Mouse (Mus musculus) liver, embryonic 14.5 days (tissue): Measurements from ENCODE around the gene Fzr1. TPM values are rescaled to one million over a fixed set of nuclear protein-coding genes. Genes with fewer than 3 reads are reported as not detected.

Experiments used
- ATAC-seq: fragments of 200-750 bp; cut with Nextera tagmentation; 2 replicates; pipeline ENCODE4 v1.8.0; 2017; ENCODE audit warnings: moderate number of reproducible peaks, mild to moderate bottlenecking, moderate library complexity; ENCODE audit not compliant: insufficient read depth
- DNase-seq, 3 experiments: peaks; one replicate each; pipeline ENCODE4 v3.0.0-alpha.2; 2012 to 2013; ENCODE audit warnings: low read depth in 3 of 3, low spot score in 3 of 3
- H3K27ac ChIP-seq: fragments of 300-500 bp; sonication (generic); 2 replicates; pipeline ENCODE4 v1.5.1; 2014; ENCODE audit warnings: moderate library complexity, mild to moderate bottlenecking, control low read depth, inconsistent platforms
- H3K27me3 ChIP-seq: fragments of 300-500 bp; sonication (generic); 2 replicates; pipeline ENCODE4 v1.6.1; 2014; ENCODE audit warnings: mild to moderate bottlenecking, low read length, moderate library complexity; ENCODE audit not compliant: control insufficient read depth, insufficient read depth
- H3K36me3 ChIP-seq: fragments of 300-500 bp; sonication (generic); replicated peaks from 2 replicates; pipeline ENCODE4 v1.6.1; 2014; ENCODE audit warnings: low read depth; ENCODE audit not compliant: control insufficient read depth, insufficient read depth
- H3K4me1 ChIP-seq, 2 experiments: fragments of 200-500 bp in 1 of 2; fragments of 300-500 bp in 1 of 2; sonication (generic) in 1 of 2; replicated peaks; 2 replicates each; pipeline ENCODE4 v1.6.1; 2012 to 2014; ENCODE audit warnings: antibody characterized with exemption in 1 of 2, inconsistent platforms in 1 of 2, low read length in 1 of 2; ENCODE audit not compliant: control insufficient read depth in 2 of 2, insufficient read depth in 2 of 2
- H3K4me2 ChIP-seq: fragments of 300-500 bp; sonication (generic); 2 replicates; pipeline ENCODE4 v1.6.1; 2014; ENCODE audit warnings: low read depth, mild to moderate bottlenecking, control low read depth, moderate library complexity
- H3K4me3 ChIP-seq, 2 experiments: fragments of 200-500 bp in 1 of 2; fragments of 300-500 bp in 1 of 2; sonication (generic) in 1 of 2; 2 replicates each; pipeline ENCODE4 v1.5.1; 2012 to 2014; ENCODE audit warnings: low read depth in 2 of 2, low read length in 2 of 2, mild to moderate bottlenecking in 2 of 2, control low read depth in 1 of 2, inconsistent platforms in 1 of 2, moderate library complexity in 1 of 2; ENCODE audit not compliant: insufficient read depth in 1 of 2
- H3K9ac ChIP-seq: fragments of 300-500 bp; sonication (generic); replicated peaks from 2 replicates; pipeline ENCODE4 v1.6.1; 2014; ENCODE audit warnings: mild to moderate bottlenecking, control low read depth, moderate library complexity
- H3K9me3 ChIP-seq: fragments of 300-500 bp; sonication (generic); 2 replicates; pipeline ENCODE4 v1.6.1; 2016; ENCODE audit warnings: low read length, mixed read lengths; ENCODE audit not compliant: control insufficient read depth
- CTCF ChIP-seq: IDR thresholded peaks from 2 replicates; pipeline ENCODE4 v1.5.1; 2016; ENCODE audit warnings: antibody characterized with exemption, low read depth, control low read depth
- EP300 ChIP-seq: IDR thresholded peaks from 2 replicates; pipeline ENCODE4 v1.6.1; 2016; ENCODE audit warnings: antibody characterized with exemption, low read depth
- WGBS: fragments of 180-500 bp; shearing (Covaris S2); extraction: QIAGEN DNeasy Blood & Tissue Kit; methylation state at CpG from one replicate; pipeline ENCODE4 v1.1.7; 2014; ENCODE audit not compliant: insufficient replicate concordance; 5-methylcytosine and 5-hydroxymethylcytosine counted together
- polyA plus RNA-seq, 2 experiments: library from polyadenylated mRNA; depleted of rRNA in 1 of 2; stranded (reverse) in 1 of 2; unstranded in 1 of 2; fragments of >200 nt; fragmentation: Nextera tagmentation in 1 of 2; extraction: Ambion mirVana in 1 of 2; gene quantifications; 2 replicates each; pipeline versions ENCODE4 v1.2.1 to v1.2.3; 2012 to 2014

Gene Fzr1
- polyA plus RNA-seq (2012; rRNA removed) (73.1 and 86.2 TPM in 2 replicates), polyA plus RNA-seq (2014; fragmentation: Nextera tagmentation; extraction: Ambion mirVana) (80.5 and 85.2 TPM in 2 replicates)

- DNase-seq (no peak), ATAC-seq (peak; percentile 0; the same call in 1 of the 2 replicates)
- H3K4me3 ChIP-seq, result peak within 1 kb of the TSS; percentile 78 to 96
- peaks cover 40% of the 10 kb centered on the region for H3K36me3 ChIP-seq
- peaks cover 53 to 57% of the 10 kb centered on the region in 2 experiments for H3K4me1 ChIP-seq
- TF ChIP-seq CTCF (no peak), EP300 (no peak)
- WGBS, result under 1% methylated on average over 56 of the region's 59 CpGs
- peak within 1 kb of the TSS; percentile 97 for H3K4me2 ChIP-seq
- no peaks in the 10 kb centered on the region for H3K9me3 ChIP-seq
- peak within 1 kb of the TSS; percentile 97 for H3K27ac ChIP-seq
- H3K27me3 ChIP-seq, result no peaks in the 10 kb centered on the region
- H3K9ac ChIP-seq, result peak within 1 kb of the TSS; percentile 99
Measured at GRCm38 (mm10) chr10:81377793-81378552, at the start of gene Fzr1. Fzr1 (minus strand) TSS chr10:81378516.

GRCm38 (mm10) chr10:81427804-81428506 is 49.6 kb upstream of the Fzr1 start:
- Histone ChIP-seq H3K9me3 (no peaks in the 10 kb centered on the region), H3K27ac (no peak overlapping the region), H3K4me2 (no peak overlapping the region), H3K4me1 (peaks cover 0 to 5% of the 10 kb centered on the region in 2 experiments; a peak in 2 of 4 replicates), H3K4me3 (no peak overlapping the region), H3K27me3 (peaks cover 59% of the 10 kb centered on the region), H3K9ac (no peak overlapping the region), H3K36me3 (no peaks in the 10 kb centered on the region)
- no peak for DNase-seq
- WGBS, result 74% methylated on average over 8 of the region's 8 CpGs
- ATAC-seq, result no peak
- no peak for TF ChIP-seq EP300
- TF ChIP-seq CTCF, result no peak

- no peak overlapping the region for H3K27ac ChIP-seq
Measured at GRCm38 (mm10) chr10:81427327-81427726, 49.0 kb upstream of the Fzr1 start.

GRCm38 (mm10) chr10:81426897-81427296 is 48.6 kb upstream of the Fzr1 start:
- Histone ChIP-seq H3K9ac (peak overlapping the region; percentile 43; the same call in 1 of the 2 replicates), H3K36me3 (no peaks in the 10 kb centered on the region), H3K4me1 (peaks cover 0 to 5% of the 10 kb centered on the region in 2 experiments; a peak in 2 of 4 replicates), H3K4me3 (peak overlapping the region; percentile 43 to 53), H3K27me3 (peaks cover 59% of the 10 kb centered on the region), H3K9me3 (no peaks in the 10 kb centered on the region), H3K4me2 (peak overlapping the region; percentile 60), H3K27ac (no peak overlapping the region)
- 1% methylated on average over 37 of the region's 38 CpGs for WGBS
- TF ChIP-seq CTCF (no peak), EP300 (no peak)
- ATAC-seq (no peak), DNase-seq (no peak)

More at GRCm38 (mm10) chr10:81427327-81427726, 49.0 kb upstream of the Fzr1 start:
- peaks cover 59% of the 10 kb centered on the region for H3K27me3 ChIP-seq
- H3K4me3 ChIP-seq, result no peak overlapping the region
- ATAC-seq, result no peak
- DNase-seq, result no peak
- no peak overlapping the region for H3K9ac ChIP-seq
- no peak for TF ChIP-seq CTCF
- TF ChIP-seq EP300, result no peak
- WGBS, result 46% methylated on average over 3 of the region's 3 CpGs
- H3K36me3 ChIP-seq, result no peaks in the 10 kb centered on the region
- H3K9me3 ChIP-seq, result no peaks in the 10 kb centered on the region
- peaks cover 0 to 5% of the 10 kb centered on the region in 2 experiments; a peak in 2 of 4 replicates for H3K4me1 ChIP-seq
- H3K4me2 ChIP-seq, result peak overlapping the region; percentile 60; the same call in 1 of the 2 replicates
